Mouse (Mus musculus) gastrocnemius, adult 8-10 months (tissue): Measurements from ENCODE around the gene Srp14. TPM values are rescaled to one million over a fixed set of nuclear protein-coding genes. Genes with fewer than 3 reads are reported as not detected.

Experiments
- DNase-seq, 2 experiments: peaks; one replicate each; pipeline ENCODE4 v3.0.0; 2022; ENCODE audit warnings: low spot score in 2 of 2
- total RNA-seq, 4 experiments: library from RNA; stranded (reverse); gene quantifications; 2 replicates each; pipeline ENCODE4 v1.2.4; 2022

Gene Srp14
- total RNA-seq, 4 experiments from 2014 or later: 139 to 157 (median 152) TPM

DNA sequence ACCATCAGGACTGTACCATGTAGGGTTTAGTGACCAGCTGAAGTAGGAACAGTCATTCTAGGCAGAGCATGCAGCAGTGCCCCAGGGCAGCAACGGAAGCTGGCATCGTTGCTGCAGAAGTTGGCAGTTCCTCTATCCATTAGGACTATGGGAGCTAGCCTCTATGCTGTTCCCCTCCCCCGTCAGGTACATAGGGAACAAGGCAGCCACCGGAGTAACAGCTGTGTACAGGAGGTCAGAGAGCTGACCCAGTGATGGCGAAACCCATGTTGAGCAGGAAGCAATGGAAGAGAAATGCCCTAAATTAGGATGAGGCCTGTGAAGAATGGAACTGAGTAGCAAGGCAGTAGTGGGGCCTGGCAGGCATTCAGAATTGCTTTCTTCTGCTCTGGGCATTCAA lies 37.3 kb downstream of the Srp14 start:
- no peak for DNase-seq

DNA sequence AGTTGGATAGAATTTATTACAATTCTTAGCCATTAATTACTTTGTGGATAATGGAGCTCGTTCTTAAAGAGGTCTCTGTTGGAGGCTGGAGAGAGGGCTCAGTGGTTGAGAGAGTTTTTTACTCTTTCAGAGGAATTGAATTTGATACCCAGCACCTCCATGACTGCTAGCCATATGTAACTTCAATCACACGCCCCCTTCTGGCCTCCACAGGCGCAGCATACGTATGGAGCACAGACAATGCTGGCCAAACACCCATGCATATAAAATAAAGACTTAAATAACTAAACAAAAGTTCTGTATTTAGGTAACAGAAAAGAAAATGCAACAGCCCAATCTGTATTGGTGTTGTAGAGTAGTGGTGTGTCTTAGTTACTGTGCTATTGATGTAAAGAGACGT lies 47.9 kb downstream of the Srp14 start:
- no peak for DNase-seq

DNA sequence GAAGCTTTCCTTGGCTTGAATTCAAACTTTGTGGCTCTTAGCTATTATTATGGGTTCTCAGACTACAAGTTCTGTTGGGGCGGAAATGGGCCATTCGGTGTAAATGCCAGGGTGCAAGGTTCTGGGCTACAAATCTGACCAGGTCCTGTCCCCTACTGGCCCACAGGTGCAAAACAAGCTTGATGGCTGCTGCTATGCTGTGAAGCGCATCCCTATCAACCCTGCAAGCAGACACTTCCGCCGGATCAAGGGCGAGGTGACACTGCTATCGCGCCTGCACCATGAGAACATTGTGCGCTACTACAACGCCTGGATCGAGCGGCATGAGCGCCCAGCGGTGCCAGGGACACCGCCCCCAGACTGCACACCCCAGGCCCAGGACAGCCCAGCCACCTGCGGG lies 48.9 kb downstream of the Srp14 start:
- DNase-seq: no peak

DNA sequence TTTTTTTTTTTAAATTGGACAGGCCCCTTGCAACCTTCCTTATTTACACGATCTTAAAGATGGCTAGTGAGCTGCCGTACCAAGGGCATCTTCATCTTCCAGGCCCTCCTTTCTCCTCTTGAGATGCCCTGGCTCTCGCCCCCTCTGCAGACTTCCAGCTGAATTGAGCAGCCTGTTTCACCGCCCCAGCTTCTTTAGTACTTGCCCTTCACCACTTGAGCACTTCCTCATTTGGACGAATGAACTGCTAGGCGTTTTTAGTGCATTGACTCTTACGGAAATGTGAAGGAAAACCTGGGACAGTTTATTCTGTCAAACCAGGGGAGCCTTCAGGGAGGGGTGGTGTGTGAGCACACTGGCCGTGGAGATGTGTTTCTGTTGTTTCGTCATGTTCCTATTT lies 50.2 kb downstream of the Srp14 start:
- no peak for DNase-seq

DNA sequence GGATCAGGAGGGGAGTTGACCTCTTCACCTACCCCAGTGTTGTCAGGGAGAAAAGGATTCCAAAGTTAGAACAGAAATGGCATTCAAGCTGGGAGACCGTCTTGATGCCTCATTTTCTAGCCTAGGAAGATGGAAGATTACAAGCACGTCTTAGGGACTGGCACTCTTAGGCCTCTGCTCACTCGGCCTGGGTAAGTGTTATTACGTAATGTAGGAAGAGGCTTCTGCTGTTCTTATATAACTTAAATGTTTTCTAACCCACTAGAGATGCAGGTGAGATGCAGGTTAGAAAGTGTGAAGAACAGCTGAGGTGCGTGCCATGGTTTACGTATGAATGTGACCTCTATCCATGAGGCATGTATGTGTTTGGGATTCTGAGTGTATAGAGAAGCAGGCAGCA lies 51.2 kb downstream of the Srp14 start:
- no peak for DNase-seq

Other genes starting within 250 kb of the Srp14 start
- not detected for gene Fsip1, start 222.7 kb downstream of the Srp14 start, total RNA-seq
- gene Gpr176, start 106.3 kb downstream of the Srp14 start, total RNA-seq: under 1 TPM in 3 of 4 experiments, not detected in 1; 0.05 to 0.34 (median 0.11) TPM
- 1 to 10 TPM; 2.7 to 3.7 (median 3.6) TPM for gene Eif2ak4, start 91.1 kb downstream of the Srp14 start, total RNA-seq
- gene Bmf, start 70.0 kb upstream of the Srp14 start, total RNA-seq: 1 to 10 TPM; 1.6 to 4.7 (median 1.9) TPM
- under 1 TPM in 2 of 4 experiments, not detected in 2; 0.13 to 0.38 TPM for gene Bub1b, start 118.5 kb upstream of the Srp14 start, total RNA-seq
- not detected for gene Pak6, start 183.6 kb upstream of the Srp14 start, total RNA-seq
- gene Ankrd63, start 224.3 kb upstream of the Srp14 start, total RNA-seq: not detected
- under 1 TPM in 3 of 4 experiments, not detected in 1; 0.15 to 0.27 (median 0.27) TPM for gene Plcb2, start 248.7 kb upstream of the Srp14 start, total RNA-seq